ENCODE assay signal across 9 mouse cellular contexts in genomic region chr3:149518928-149519574, GRCm38 (mm10).
DNase-seq lines count a peak whose midpoint lies in the region; ATAC-seq lines count a peak whose summit lies in the region.
"Had no signal": no experiment of that assay in that cellular context is flagged by ENCODE, and none has a peak within 500 bp of the region (broad histone marks: within the 10 kb centered on the region; RNA-seq: fewer than 3 reads in every experiment).

No protein-coding gene starts in this region.

- peaks cover 7% of the 10 kb centered on the region; the same call in 1 of the 2 replicates for H3K4me1 ChIP-seq in heart, embryonic 10.5 days
- peaks cover 13% of the 10 kb centered on the region; the same call in 1 of the 2 replicates for H3K4me1 ChIP-seq in forebrain, embryonic 13.5 days
- H3K4me1 ChIP-seq in liver, embryonic 13.5 days (replicated peaks) = no peaks in the 10 kb centered on the region
- no peaks in the 10 kb centered on the region for H3K4me1 ChIP-seq in stomach, embryonic 15.5 days

- DNase-seq in heart, embryonic 10.5 days (ENCODE audit: low spot score) = no peak
- no peak for DNase-seq in heart, adult 11 months
- DNase-seq in ZHBTc4 (ENCODE audit: low read depth, low spot score) = peak; percentile 12
- DNase-seq in liver, embryonic 13.5 days = no peak
- DNase-seq in adrenal gland, postnatal 25 days = no peak
- DNase-seq in kidney, postnatal 14 days = no peak

- no peaks in the 10 kb centered on the region for H3K9me3 ChIP-seq in heart, embryonic 10.5 days
- no peaks in the 10 kb centered on the region for H3K9me3 ChIP-seq in forebrain, embryonic 13.5 days (replicated peaks)
- no peaks in the 10 kb centered on the region for H3K9me3 ChIP-seq in liver, embryonic 13.5 days (replicated peaks)
- H3K9me3 ChIP-seq in stomach, embryonic 15.5 days = no peaks in the 10 kb centered on the region

- H3K27me3 ChIP-seq in heart, embryonic 10.5 days (ENCODE audit: insufficient read depth, poor library complexity, severe bottlenecking) = peaks cover 16% of the 10 kb centered on the region
- peaks cover 10% of the 10 kb centered on the region; the same call in 1 of the 2 replicates for H3K27me3 ChIP-seq in forebrain, embryonic 13.5 days
- peaks cover 23% of the 10 kb centered on the region for H3K27me3 ChIP-seq in liver, embryonic 13.5 days
- H3K27me3 ChIP-seq in stomach, embryonic 15.5 days (replicated peaks) = no peaks in the 10 kb centered on the region
- H3K27me3 ChIP-seq: CH12.LX had no signal

- peak; percentile 64 for ATAC-seq in forebrain, embryonic 13.5 days
- ATAC-seq in liver, embryonic 13.5 days (ENCODE audit: low read depth) = no peak
- ATAC-seq in stomach, embryonic 15.5 days (ENCODE audit: insufficient read depth, low FRiP score, low read depth) = no peak

- 8% methylated on average over 27 of the region's 27 CpGs for WGBS in heart, embryonic 10.5 days
- WGBS in forebrain, embryonic 13.5 days = 1% methylated on average over 27 of the region's 27 CpGs
- WGBS in liver, embryonic 13.5 days (ENCODE audit: insufficient replicate concordance) = 9% methylated on average over 27 of the region's 27 CpGs
- 6% methylated on average over 27 of the region's 27 CpGs for WGBS in stomach, embryonic 15.5 days

- H3K36me3 ChIP-seq in heart, embryonic 10.5 days = no peaks in the 10 kb centered on the region
- H3K36me3 ChIP-seq in forebrain, embryonic 13.5 days (ENCODE audit: poor library complexity, severe bottlenecking) = no peaks in the 10 kb centered on the region
- no peaks in the 10 kb centered on the region for H3K36me3 ChIP-seq in liver, embryonic 13.5 days
- H3K36me3 ChIP-seq in stomach, embryonic 15.5 days = no peaks in the 10 kb centered on the region

- peak overlapping the region; percentile 59 for H3K9ac ChIP-seq in forebrain, embryonic 13.5 days
- H3K9ac ChIP-seq in liver, embryonic 13.5 days = no peak overlapping the region
- no peak overlapping the region for H3K9ac ChIP-seq in stomach, embryonic 15.5 days

- peak overlapping the region; percentile 85 for H3K4me2 ChIP-seq in forebrain, embryonic 13.5 days
- peak overlapping the region; percentile 38 for H3K4me2 ChIP-seq in liver, embryonic 13.5 days
- peak overlapping the region; percentile 80 for H3K4me2 ChIP-seq in stomach, embryonic 15.5 days

- H3K27ac ChIP-seq in heart, embryonic 10.5 days = peak overlapping the region; percentile 36; the same call in 1 of the 2 replicates
- no peak overlapping the region for H3K27ac ChIP-seq in forebrain, embryonic 13.5 days
- H3K27ac ChIP-seq in liver, embryonic 13.5 days = no peak overlapping the region
- no peak overlapping the region for H3K27ac ChIP-seq in stomach, embryonic 15.5 days

- H3K4me3 ChIP-seq in heart, embryonic 10.5 days = peak overlapping the region; percentile 57
- H3K4me3 ChIP-seq in forebrain, embryonic 13.5 days = peak overlapping the region; percentile 51
- 0 out of 2 replicates have a peak overlapping the region, but pooled peaks have one; percentile 12 for H3K4me3 ChIP-seq in liver, embryonic 13.5 days (replicated peaks)
- H3K4me3 ChIP-seq in stomach, embryonic 15.5 days (replicated peaks) = peak overlapping the region; percentile 38
